Mouse (Mus musculus): ENCODE results near the gene Cacnb4.

The Cacnb4 gene

DNA sequence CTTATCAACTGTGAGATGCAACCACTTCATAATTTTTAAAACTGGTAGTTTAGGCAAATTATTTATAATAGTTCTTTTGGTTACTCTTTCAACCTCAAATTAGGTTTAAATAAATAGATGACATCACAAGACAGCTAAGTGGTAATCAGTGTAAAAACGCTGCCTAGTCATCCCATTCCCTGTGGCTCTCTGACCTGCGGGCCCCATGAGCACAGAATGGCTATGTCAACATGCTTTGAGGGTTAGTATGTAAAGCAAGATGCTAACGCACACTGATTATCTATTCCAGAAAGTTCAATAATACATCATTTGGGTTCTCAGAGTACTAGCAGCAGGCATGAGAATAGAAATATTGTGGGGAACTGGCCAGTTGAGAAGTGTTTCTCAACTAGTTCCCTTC, 108.5 kb downstream of the Cacnb4 start:
- no peak for DNase-seq (ENCODE audit: low spot score)

- no peak for DNase-seq (ENCODE audit: low spot score)
These were observed 109.2 kb downstream of the Cacnb4 start for GRCm38 (mm10) chr2:52567421-52567820.

- DNase-seq (ENCODE audit: low spot score) = no peak
These were observed 113.4 kb downstream of the Cacnb4 start for GRCm38 (mm10) chr2:52563277-52563676.

GRCm38 (mm10) chr2:52562356-52562755, 114.3 kb downstream of the Cacnb4 start:
- no peak for DNase-seq (ENCODE audit: low spot score)

DNA sequence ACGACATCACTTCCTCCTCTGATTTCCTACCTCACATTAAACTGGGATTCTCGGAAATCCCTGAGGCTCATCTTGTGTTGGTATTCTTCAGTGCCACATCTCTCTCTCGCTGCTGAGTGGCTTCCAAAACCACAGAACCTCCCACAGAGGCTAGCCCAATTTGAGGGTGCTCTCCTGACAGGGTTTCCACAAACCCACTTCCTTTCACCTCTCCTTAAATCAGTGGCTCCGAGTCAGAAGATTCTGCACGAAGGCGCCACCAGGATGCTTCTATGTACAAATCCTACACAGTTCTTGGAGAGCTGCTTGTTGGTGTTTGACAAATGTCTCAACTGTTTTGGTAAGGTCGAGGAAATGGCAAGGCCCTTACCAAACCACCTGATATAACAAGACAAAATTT, 115.5 kb downstream of the Cacnb4 start:
- DNase-seq (ENCODE audit: low spot score) = no peak

DNA sequence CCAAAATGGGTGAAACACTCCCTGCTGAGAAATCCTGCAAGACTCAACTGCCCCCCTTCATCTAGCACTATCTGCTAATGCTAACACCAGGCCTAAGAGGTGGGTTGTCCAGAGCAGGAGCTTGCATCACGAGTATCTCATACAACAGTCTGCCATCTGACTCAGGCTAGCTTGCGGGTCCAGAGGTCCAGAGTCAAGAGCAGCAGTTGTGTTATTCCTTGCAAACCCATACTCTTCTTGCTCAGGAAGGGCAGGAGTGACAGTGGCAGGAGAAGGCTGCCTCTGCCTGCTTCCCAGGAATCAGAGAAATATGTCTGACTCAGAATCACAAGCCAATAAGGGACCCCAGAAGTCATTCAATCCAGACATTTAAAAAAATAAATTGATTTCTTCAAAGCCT, 116.4 kb downstream of the Cacnb4 start:
- no peak for DNase-seq (ENCODE audit: low spot score)

- no peak for DNase-seq (ENCODE audit: low spot score)
These were observed 118.2 kb downstream of the Cacnb4 start for GRCm38 (mm10) chr2:52558411-52558810.

- DNase-seq (ENCODE audit: low spot score) = no peak
These were observed 118.9 kb downstream of the Cacnb4 start for GRCm38 (mm10) chr2:52557503-52558275.

- DNase-seq (ENCODE audit: low spot score) = no peak
These were observed 119.7 kb downstream of the Cacnb4 start for GRCm38 (mm10) chr2:52556961-52557326.

DNA sequence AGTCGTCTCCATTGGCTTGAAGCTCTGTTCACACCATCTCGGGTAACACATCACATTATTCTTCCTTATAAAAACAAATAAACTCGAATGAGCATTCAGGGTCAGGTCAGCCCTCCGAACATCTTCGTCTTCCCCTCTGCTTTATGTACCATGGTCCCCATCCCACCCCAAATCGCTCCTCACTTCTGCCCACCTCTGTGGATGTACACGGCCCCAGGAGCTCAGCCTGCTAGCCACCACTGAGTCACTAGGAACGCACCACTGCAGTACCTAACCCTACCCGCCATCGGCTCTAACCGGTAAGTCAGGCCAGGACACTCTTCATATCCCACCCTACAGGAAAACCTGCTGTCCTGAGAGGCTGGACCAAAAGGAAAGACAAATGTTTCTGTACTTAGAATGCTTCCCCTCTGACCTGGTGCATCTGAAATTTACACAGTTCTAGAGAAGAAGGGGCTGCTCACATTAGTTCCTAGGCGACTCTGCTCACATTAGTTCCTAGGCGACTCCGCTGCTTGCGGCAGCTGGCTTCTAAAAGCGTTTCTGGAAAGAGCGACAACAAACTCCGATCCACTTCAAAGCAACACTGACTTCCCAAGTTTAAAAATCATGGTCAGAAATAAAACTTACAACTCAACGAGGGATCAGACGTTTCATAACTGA, 120.2 kb downstream of the Cacnb4 start:
- DNase-seq (ENCODE audit: low spot score) = no peak

GRCm38 (mm10) chr2:52548401-52548800, 128.2 kb downstream of the Cacnb4 start:
- DNase-seq (ENCODE audit: low spot score) = no peak

DNA sequence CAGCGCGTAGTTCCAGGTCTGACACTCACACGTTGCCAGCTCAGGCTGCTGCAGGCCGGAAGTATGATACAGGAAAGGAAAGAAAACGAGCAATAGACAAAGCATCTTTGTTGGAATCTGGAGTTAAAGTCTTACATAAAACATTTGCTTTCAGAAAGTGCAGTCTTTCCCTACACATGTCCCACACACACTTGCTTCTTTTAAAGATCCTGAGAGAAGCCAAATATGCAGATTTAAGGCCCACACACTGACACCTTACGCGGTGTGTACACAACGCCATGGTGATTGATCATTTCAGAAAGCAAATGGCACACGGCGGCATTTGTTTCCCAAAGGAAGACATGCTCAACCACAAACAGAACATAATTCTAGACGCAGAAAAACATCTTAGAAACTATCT, 129.3 kb downstream of the Cacnb4 start:
- DNase-seq (ENCODE audit: low spot score) = no peak

DNA sequence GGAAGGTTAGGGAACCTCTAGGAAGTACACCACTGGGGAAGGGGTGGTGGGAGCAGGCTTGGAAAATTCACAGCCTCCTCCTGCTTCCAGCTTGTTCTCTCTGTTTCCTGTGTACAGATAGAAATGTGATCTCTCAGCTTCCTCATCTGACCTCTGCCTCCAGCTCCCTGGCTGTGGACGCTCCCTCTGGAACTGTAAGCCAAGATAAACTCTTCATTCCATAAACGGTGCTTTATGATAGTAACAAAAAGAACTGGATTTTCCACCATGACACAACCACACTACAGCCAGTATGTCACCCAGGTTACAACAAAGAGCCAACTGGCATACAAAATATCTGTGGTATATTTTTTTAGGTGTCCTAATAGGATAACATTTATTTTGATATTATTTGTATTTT, 132.1 kb downstream of the Cacnb4 start:
- DNase-seq (ENCODE audit: low spot score) = no peak

DNA sequence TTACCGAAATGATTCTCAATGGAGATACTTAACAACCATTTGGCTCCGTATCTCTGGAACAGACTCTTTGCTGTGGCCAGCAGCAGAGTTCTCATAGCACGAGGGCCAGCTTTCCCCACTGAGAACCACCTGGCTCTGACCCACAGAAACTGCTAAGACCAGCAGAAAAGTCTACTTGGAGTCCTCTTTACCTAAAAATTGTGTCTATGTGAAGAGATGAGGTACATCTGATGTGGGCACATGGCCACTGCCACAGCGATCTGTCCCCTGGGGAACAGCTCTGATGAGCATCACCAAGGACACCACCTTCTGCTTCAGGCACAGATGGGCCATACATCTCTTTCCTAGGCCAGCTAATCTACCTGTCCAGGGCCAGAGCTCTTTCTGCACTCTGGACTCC, 135.6 kb downstream of the Cacnb4 start:
- no peak for DNase-seq (ENCODE audit: low spot score)

- no peak for DNase-seq (ENCODE audit: low spot score)
These were observed 137.3 kb downstream of the Cacnb4 start for GRCm38 (mm10) chr2:52539318-52539717.

DNA sequence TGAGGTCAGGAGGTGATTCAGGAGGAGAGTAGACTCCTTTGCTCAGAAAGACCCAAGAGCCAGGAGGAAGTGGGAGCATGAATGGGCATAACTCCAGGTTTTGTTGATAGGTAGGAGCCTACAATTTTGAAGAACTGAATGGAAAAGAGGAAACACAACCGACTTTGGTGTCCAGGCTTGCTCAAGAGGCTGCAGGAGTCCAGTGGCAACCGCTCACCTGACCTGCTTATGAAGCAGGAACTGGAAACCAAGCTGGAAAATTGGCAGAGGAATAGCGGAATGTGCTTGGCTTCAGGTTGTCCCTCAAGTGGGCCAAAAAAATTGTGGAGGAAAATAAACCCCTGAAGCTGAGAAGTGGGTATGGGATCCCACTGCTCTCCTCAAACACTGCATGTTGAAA, 139.0 kb downstream of the Cacnb4 start:
- peak; percentile 18 for DNase-seq (ENCODE audit: low spot score)

DNA sequence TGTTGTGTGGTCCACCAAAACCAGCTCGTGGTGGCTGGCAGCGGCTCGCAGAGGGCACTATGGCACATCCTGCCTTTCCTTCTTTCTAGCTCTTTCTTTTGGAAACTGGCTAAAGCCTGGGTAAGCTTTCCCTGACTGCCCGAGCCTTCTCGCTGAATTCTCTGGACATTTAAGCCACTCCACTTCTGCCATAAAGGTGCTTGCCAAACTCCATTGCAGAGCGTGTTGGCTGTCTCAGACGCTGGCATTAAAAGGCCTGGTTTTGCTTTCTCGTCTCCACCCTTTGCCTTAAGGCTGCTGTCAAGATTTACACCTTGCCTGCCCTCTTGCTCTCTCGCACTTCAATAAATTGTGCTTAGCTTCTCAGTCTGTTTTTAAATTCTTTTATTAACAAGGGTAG, 139.5 kb downstream of the Cacnb4 start:
- no peak for DNase-seq (ENCODE audit: low spot score)

GRCm38 (mm10) chr2:52536511-52536910, 140.1 kb downstream of the Cacnb4 start:
- DNase-seq (ENCODE audit: low spot score) = no peak

DNA sequence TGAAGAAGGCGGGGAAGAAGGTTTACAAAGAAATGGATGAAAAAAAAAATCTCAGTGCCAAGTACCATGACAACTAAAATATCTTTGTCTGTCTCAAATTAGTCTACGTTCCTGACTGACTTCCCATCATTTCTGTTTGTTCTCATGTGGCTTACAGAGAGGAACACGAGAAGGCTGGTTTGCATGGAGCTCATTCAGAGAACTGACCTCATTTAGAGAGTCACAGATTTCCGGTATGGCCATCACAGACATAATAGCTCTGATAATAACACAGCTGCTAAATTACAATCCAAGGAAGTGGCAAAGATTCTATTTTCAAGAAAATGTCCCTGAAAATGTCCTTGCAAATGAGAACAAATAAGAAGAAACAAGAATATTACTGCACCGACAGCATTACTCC, 142.9 kb downstream of the Cacnb4 start:
- no peak for DNase-seq (ENCODE audit: low spot score)

DNA sequence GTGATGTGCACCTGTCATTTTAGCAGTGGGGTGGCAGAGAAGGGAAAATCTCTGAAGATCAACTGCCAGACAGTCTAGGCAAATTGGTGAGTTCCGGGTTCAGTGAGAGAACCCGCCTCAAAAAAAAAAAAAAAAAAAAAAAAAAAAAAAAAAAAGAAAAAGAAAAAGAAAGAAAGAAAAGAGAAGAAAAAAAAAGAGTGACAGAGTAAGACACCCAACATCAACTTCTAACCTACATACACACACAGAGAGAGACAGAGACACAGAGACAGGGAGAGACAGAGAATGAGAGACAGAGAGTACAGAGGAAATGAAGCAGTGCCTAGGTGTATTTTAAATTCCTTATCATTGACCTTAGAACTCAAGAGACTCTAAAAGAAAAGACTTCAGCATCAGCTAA, 146.1 kb downstream of the Cacnb4 start:
- no peak for DNase-seq (ENCODE audit: low spot score)

DNA sequence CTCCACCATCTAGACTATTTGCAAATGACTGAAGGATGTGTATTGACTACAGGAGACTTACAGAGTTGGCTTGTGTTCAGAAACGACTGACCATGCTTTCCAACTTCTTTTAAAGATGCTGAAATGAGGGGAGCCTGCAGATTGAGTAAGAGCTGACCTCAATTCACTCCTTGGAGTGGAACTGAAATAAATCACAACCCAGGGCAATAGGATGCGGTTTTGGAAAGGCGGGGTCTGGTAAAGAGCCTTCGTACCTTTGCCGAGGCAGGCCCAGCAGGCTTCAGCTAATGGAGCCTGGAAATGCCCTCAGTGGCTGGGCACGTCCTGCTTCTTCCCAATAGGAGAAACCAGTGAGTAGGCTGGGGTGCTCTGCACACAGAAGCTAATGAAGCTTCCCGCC, 147.4 kb downstream of the Cacnb4 start:
- no peak for DNase-seq (ENCODE audit: low spot score)

GRCm38 (mm10) chr2:52525876-52526592, 150.6 kb downstream of the Cacnb4 start:
- no peak for DNase-seq (ENCODE audit: low spot score)

DNA sequence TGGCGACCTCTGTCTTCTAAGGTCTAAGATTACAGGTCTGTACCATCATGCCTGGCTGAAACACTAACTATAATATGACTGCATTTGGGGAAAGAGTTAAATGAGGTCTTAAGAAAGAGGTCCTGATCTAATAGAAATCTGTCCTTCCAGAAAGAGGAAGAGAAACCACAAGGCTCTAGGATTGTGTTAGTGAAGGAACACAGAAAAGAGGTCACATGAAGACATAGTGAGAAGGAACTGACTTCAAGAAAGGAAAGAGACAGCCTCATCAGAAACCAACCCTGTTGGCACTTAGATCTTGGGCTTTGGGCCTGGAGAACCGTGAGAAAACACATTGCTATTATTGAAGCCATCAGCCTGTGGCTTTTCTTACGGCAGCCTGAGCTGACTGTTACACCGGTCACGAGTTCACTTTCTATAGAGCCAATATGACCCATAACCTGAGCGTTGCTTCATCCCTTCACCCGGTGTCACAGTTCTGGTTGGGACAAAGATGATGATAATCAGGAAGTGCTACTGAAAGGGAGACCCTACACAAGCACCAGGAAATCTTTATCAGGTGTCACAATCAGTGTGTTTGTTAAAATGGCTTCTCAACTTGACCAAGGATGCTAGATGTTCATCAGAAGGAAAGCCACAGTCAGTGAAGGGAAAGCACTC, 153.4 kb downstream of the Cacnb4 start:
- DNase-seq (ENCODE audit: low spot score) = no peak

All from lung, postnatal 25 days (tissue).